Mouse (Mus musculus) liver, postnatal 0 days (tissue): ENCODE measurements around the gene Rpl10a. TPM values are rescaled to one million over a fixed set of nuclear protein-coding genes. Genes with fewer than 3 reads are reported as not detected.

Source experiments
- ATAC-seq: fragments of 200-750 bp; cut with Nextera tagmentation; 2 replicates; pipeline ENCODE4 v1.8.0; 2017; ENCODE audit warnings: mild to moderate bottlenecking, moderate library complexity
- DNase-seq: peaks from one replicate; pipeline ENCODE4 v3.0.0-alpha.2; 2016
- H3K27ac ChIP-seq: fragments of 300-500 bp; sonication (generic); 2 replicates; pipeline ENCODE4 v1.5.1; 2014; ENCODE audit warnings: antibody characterized with exemption, moderate library complexity, mild to moderate bottlenecking, low read depth
- H3K27me3 ChIP-seq: fragments of 300-500 bp; sonication (generic); 2 replicates; pipeline ENCODE4 v1.6.1; 2014; ENCODE audit warnings: low read length, control low read depth, mixed read lengths; ENCODE audit not compliant: insufficient read depth
- H3K36me3 ChIP-seq: fragments of 300-500 bp; sonication (generic); replicated peaks from 2 replicates; pipeline ENCODE4 v1.6.1; 2014; ENCODE audit warnings: mild to moderate bottlenecking, control low read depth, low read length, moderate library complexity, mixed read lengths; ENCODE audit not compliant: insufficient read depth
- H3K4me1 ChIP-seq: fragments of 300-500 bp; sonication (generic); 2 replicates; pipeline ENCODE4 v1.6.1; 2014; ENCODE audit warnings: antibody characterized with exemption, mild to moderate bottlenecking, control low read depth; ENCODE audit not compliant: insufficient read depth
- H3K4me2 ChIP-seq: fragments of 300-500 bp; sonication (generic); 2 replicates; pipeline ENCODE4 v1.6.1; 2014; ENCODE audit warnings: low read depth, mild to moderate bottlenecking, low read length, moderate library complexity, mixed read lengths
- H3K4me3 ChIP-seq: fragments of 300-500 bp; sonication (generic); 2 replicates; pipeline ENCODE4 v1.5.1; 2014; ENCODE audit warnings: low read depth, low read length
- H3K9ac ChIP-seq: fragments of 300-500 bp; sonication (generic); replicated peaks from 2 replicates; pipeline ENCODE4 v1.6.1; 2014; ENCODE audit warnings: mild to moderate bottlenecking, moderate library complexity
- H3K9me3 ChIP-seq: fragments of 300-500 bp; sonication (generic); 2 replicates; pipeline ENCODE4 v1.6.1; 2016; ENCODE audit warnings: mild to moderate bottlenecking, control low read depth, low read length, mixed read lengths
- CTCF ChIP-seq: sonication (generic); IDR thresholded peaks from 2 replicates; pipeline ENCODE4 v1.5.1; 2016; ENCODE audit warnings: antibody characterized with exemption, low read depth
- EP300 ChIP-seq: IDR thresholded peaks from 2 replicates; pipeline ENCODE4 v1.6.1; 2016; ENCODE audit warnings: antibody characterized with exemption, low read depth, mild to moderate bottlenecking
- WGBS: fragments of 180-500 bp; shearing (Covaris S2); extraction: QIAGEN DNeasy Blood & Tissue Kit; methylation state at CpG from one replicate; pipeline ENCODE4 v1.1.7; 2014; ENCODE audit not compliant: insufficient replicate concordance; 5-methylcytosine and 5-hydroxymethylcytosine counted together
- polyA plus RNA-seq: library from polyadenylated mRNA; unstranded; fragments of >200 nt; fragmentation: Nextera tagmentation; extraction: Ambion mirVana; gene quantifications from 2 replicates; pipeline ENCODE4 v1.2.1, GENCODE M21; 2015

Gene Rpl10a
- polyA plus RNA-seq, 1 experiment from 2014 or later, result 296 TPM

DNA sequence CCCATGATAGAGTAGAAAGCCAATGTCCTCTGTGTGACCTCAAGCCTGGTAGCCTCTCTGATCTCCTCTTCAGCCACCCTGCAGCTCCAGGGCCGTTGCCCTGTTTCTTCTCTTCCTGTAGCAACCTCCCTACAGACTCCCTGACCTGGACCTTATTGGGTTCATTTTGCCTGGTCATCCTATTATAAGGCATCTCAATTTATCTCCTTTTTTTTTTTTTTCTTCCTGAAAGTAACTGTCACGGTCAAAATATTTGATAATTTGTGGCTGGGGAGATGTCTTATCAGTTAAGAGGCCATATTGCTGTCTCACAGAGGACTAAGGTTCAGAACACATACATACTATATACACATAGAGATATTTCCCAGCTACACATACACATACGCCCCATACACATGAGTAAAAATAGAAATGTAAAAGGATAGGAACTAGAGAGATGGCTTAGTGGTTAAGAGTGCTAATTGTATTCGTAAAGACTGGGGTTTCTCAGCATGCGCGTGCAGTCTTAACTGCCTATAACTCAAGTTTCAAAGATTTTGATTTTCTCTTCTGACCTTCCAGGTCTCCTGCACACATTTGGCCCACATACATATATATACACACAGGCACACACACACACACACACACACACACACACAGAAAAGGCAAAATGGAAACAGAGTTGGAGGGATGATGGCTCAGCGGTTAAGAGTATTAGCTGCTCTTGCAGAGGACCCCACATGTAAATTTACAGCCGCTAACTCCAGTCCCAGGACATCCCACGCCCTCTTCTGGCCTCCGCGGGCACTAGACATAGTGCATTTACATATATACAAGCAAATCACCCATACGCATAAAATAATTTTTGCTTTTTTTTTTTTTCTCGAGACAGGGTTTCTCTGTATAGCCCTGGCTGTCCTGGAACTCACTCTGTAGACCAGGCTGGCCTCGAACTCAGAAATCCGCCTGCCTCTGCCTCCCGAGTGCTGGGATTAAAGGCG lies 15.7 kb upstream of the Rpl10a start:
- Histone ChIP-seq H3K4me3 (peak overlapping the region; percentile 91), H3K27me3 (no peaks in the 10 kb centered on the region), H3K4me1 (peaks cover 20% of the 10 kb centered on the region), H3K36me3 (peaks cover 6% of the 10 kb centered on the region; the same call in 1 of the 2 replicates), H3K27ac (peak overlapping the region; percentile 67; the same call in 1 of the 2 replicates), H3K9me3 (no peaks in the 10 kb centered on the region), H3K4me2 (peak overlapping the region; percentile 99), H3K9ac (no peak overlapping the region)
- DNase-seq (peak; percentile 52), ATAC-seq (peak; percentile 3)
- 20% methylated on average over 17 of the region's 17 CpGs for WGBS
- TF ChIP-seq CTCF (peak; percentile 53), EP300 (no peak)

- Histone ChIP-seq H3K9ac (peak within 1 kb of the TSS; percentile 88), H3K36me3 (peaks cover 7% of the 10 kb centered on the region), H3K27me3 (no peaks in the 10 kb centered on the region), H3K4me3 (peak within 1 kb of the TSS; percentile 91), H3K9me3 (no peaks in the 10 kb centered on the region), H3K27ac (peak within 1 kb of the TSS; percentile 83), H3K4me1 (peaks cover 19% of the 10 kb centered on the region), H3K4me2 (peak within 1 kb of the TSS; percentile 99)
- peak; percentile 99 for DNase-seq
- TF ChIP-seq EP300 (no peak), CTCF (no peak)
- under 1% methylated on average over 66 of the region's 69 CpGs for WGBS
- ATAC-seq, result peak; percentile 97
Observed at GRCm38 (mm10) chr17:28313212-28313879, 14.9 kb upstream of the Rpl10a start, which contains the start of gene Fance. Fance (plus strand) TSS chr17:28313519.

GRCm38 (mm10) chr17:28313880-28314225 lies 14.4 kb upstream of the Rpl10a start:
- WGBS, result 1% methylated on average over 11 of the region's 11 CpGs
- peak overlapping the region; percentile 91 for H3K4me3 ChIP-seq
- H3K9ac ChIP-seq, result peak overlapping the region; percentile 88
- H3K27me3 ChIP-seq, result no peaks in the 10 kb centered on the region
- ATAC-seq (peak; percentile 26), DNase-seq (no peak)
- TF ChIP-seq EP300, result no peak
- no peak for TF ChIP-seq CTCF
- peaks cover 8% of the 10 kb centered on the region for H3K36me3 ChIP-seq
- H3K27ac ChIP-seq, result peak overlapping the region; percentile 83
- H3K4me1 ChIP-seq, result peaks cover 14% of the 10 kb centered on the region
- H3K4me2 ChIP-seq, result peak overlapping the region; percentile 99
- H3K9me3 ChIP-seq, result no peaks in the 10 kb centered on the region

GRCm38 (mm10) chr17:28315611-28316160 lies 12.6 kb upstream of the Rpl10a start:
- Histone ChIP-seq H3K9me3 (no peaks in the 10 kb centered on the region), H3K27me3 (no peaks in the 10 kb centered on the region), H3K9ac (no peak overlapping the region), H3K27ac (no peak overlapping the region), H3K4me3 (no peak overlapping the region), H3K36me3 (peaks cover 10% of the 10 kb centered on the region), H3K4me1 (peaks cover 14% of the 10 kb centered on the region), H3K4me2 (no peak overlapping the region)
- no peak for DNase-seq
- TF ChIP-seq CTCF (no peak), EP300 (no peak)
- no peak for ATAC-seq
- 90% methylated on average over 20 of the region's 20 CpGs for WGBS

DNA sequence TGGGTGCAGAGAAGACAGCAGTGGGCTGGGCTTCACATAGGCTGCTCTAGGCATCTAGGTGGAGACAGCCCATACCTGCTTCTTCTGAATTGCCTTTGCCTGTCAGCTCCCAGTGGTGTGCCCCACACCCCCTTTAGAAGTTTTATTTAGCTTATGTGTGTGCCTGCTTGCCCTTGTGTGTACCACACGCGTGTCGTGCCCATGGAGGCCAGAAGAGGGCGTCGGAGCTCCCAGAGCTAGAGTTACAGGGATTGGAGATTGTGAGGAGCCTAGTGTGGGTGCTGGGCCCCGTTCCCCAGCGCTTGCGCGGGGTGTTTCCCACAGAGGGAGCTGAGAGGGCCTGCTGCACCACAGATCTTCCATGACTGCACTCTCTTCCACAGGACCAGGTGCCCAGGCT lies 11.8 kb upstream of the Rpl10a start:
- Histone ChIP-seq H3K27me3 (no peaks in the 10 kb centered on the region), H3K9ac (no peak overlapping the region), H3K4me2 (no peak overlapping the region), H3K36me3 (peaks cover 12% of the 10 kb centered on the region), H3K4me1 (peaks cover 14% of the 10 kb centered on the region), H3K9me3 (no peaks in the 10 kb centered on the region), H3K4me3 (no peak overlapping the region), H3K27ac (no peak overlapping the region)
- no peak for DNase-seq
- 85% methylated on average over 9 of the region's 9 CpGs for WGBS
- ATAC-seq, result no peak
- TF ChIP-seq CTCF (peak; percentile 33; the same call in 1 of the 2 replicates), EP300 (no peak)

DNA sequence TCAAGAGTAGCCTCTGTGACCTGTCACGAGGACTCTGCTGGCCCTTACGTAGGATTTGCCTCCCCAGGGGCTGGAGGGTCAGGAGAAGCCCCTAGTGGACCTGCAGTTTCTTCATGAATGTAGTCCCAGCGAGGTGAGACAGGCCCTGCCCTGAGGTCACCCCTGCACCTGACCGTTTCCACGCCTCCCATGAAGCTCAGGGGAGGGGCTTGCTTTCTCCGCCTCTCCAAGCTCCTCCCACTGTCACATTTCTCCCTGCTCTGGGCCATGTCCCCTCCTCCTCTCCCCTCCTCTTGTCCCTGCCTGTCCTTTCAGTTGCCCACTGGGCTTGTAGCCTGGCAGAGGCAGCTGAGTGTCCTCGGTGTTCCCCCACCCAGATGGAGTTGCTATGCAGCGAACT lies 11.2 kb upstream of the Rpl10a start:
- DNase-seq, result no peak
- H3K27me3 ChIP-seq, result no peaks in the 10 kb centered on the region
- no peaks in the 10 kb centered on the region for H3K9me3 ChIP-seq
- H3K4me1 ChIP-seq, result peaks cover 14% of the 10 kb centered on the region
- no peak overlapping the region for H3K4me3 ChIP-seq
- no peak for ATAC-seq
- no peak overlapping the region for H3K4me2 ChIP-seq
- 64% methylated on average over 8 of the region's 8 CpGs for WGBS
- peaks cover 12% of the 10 kb centered on the region for H3K36me3 ChIP-seq
- no peak overlapping the region for H3K9ac ChIP-seq
- no peak overlapping the region for H3K27ac ChIP-seq
- TF ChIP-seq EP300 (no peak), CTCF (no peak)
